Mouse (Mus musculus) hindbrain, embryonic 16.5 days (tissue): ENCODE measurements around the gene Cd59a. TPM values are rescaled to one million over a fixed set of nuclear protein-coding genes. Genes with fewer than 3 reads are reported as not detected.
"Not testable (repeated sequence)": the region's sequence is repeated elsewhere in the genome, so short reads cannot be mapped to it uniquely, and the experiment has no call there.

Experiments
- ATAC-seq: fragments of 200-750 bp; cut with Nextera tagmentation; 2 replicates; pipeline ENCODE4 v1.8.0; 2017; ENCODE audit warnings: moderate TSS enrichment, moderate library complexity
- H3K27ac ChIP-seq: fragments of 300-500 bp; sonication (generic); 2 replicates; pipeline ENCODE4 v1.5.1; 2014; ENCODE audit warnings: low read depth, mild to moderate bottlenecking, control low read depth, low read length, moderate library complexity
- H3K27me3 ChIP-seq: fragments of 300-500 bp; sonication (generic); replicated peaks from 2 replicates; pipeline ENCODE4 v1.6.1; 2014; ENCODE audit warnings: low read length; ENCODE audit not compliant: control insufficient read depth, insufficient read depth
- H3K36me3 ChIP-seq: fragments of 300-500 bp; sonication (generic); 2 replicates; pipeline ENCODE4 v1.6.1; 2014; ENCODE audit warnings: mild to moderate bottlenecking, low read length, moderate library complexity, mixed read lengths; ENCODE audit not compliant: control insufficient read depth, insufficient read depth
- H3K4me1 ChIP-seq: fragments of 300-500 bp; sonication (generic); 2 replicates; pipeline ENCODE4 v1.6.1; 2014; ENCODE audit warnings: low read depth, low read length; ENCODE audit not compliant: control insufficient read depth, insufficient read depth
- H3K4me2 ChIP-seq: fragments of 300-500 bp; sonication (generic); 2 replicates; pipeline ENCODE4 v1.6.1; 2014; ENCODE audit warnings: mild to moderate bottlenecking, low read length, control low read depth, moderate library complexity
- H3K4me3 ChIP-seq: fragments of 300-500 bp; sonication (generic); 2 replicates; pipeline ENCODE4 v1.5.1; 2014; ENCODE audit warnings: mild to moderate bottlenecking, low read length, control low read depth, moderate library complexity
- H3K9ac ChIP-seq: fragments of 300-500 bp; sonication (generic); 2 replicates; pipeline ENCODE4 v1.6.1; 2014; ENCODE audit warnings: low read depth, mild to moderate bottlenecking, control low read depth, low read length, moderate library complexity
- H3K9me3 ChIP-seq: fragments of 300-500 bp; sonication (generic); 2 replicates; pipeline ENCODE4 v1.6.1; 2014; ENCODE audit warnings: mild to moderate bottlenecking, low read length, moderate library complexity; ENCODE audit not compliant: control insufficient read depth
- WGBS: fragments of 180-500 bp; shearing (Covaris S2); extraction: QIAGEN DNeasy Blood & Tissue Kit; methylation state at CpG from one replicate; pipeline ENCODE4 v1.1.7; 2014; 5-methylcytosine and 5-hydroxymethylcytosine counted together
- polyA plus RNA-seq: library from polyadenylated mRNA; unstranded; fragments of >200 nt; fragmentation: Nextera tagmentation; extraction: Ambion mirVana; gene quantifications from 2 replicates; pipeline ENCODE4 v1.2.1, GENCODE M21; 2015

Gene Cd59a
- polyA plus RNA-seq, result 15.3 and 18.4 TPM in 2 replicates

DNA sequence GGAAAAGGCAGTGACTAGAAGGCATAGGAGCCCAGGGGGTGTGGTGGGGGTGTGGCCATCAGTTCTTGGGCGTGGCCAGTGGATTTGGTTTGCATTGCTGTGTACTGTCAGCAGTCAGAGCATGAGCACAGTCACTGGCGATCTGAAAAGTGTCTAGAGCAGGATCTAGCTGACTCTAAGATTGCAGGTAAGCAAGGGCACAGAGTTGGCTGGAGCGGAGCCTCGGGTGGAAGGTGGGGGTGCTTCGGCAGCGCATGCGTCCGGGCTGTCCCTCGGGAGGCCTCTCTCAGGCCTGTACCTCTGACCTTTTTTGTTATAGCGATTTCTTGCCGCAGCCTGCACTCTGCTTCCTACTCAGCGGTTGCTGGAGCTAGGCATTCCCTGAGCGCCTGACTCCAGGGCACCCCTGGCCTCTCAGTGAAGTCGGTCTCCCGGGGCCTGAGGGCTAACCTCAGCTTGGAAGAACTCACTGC is at the start of gene Cd59a:
Gene Cd59a, plus strand, starts transcription at position 61 of the 473 bp plus-strand sequence.
- H3K9me3 ChIP-seq, result no peaks in the 10 kb centered on the region
- H3K27me3 ChIP-seq, result no peaks in the 10 kb centered on the region
- H3K4me3 ChIP-seq, result peak within 1 kb of the TSS; percentile 49
- WGBS, result 4% methylated on average over 15 of the region's 15 CpGs
- peak within 1 kb of the TSS; percentile 63 for H3K9ac ChIP-seq
- peak; percentile 94 for ATAC-seq
- H3K27ac ChIP-seq, result peak within 1 kb of the TSS; percentile 73
- peak within 1 kb of the TSS; percentile 79 for H3K4me2 ChIP-seq
- H3K4me1 ChIP-seq, result peaks cover 6% of the 10 kb centered on the region
- no peaks in the 10 kb centered on the region for H3K36me3 ChIP-seq

DNA sequence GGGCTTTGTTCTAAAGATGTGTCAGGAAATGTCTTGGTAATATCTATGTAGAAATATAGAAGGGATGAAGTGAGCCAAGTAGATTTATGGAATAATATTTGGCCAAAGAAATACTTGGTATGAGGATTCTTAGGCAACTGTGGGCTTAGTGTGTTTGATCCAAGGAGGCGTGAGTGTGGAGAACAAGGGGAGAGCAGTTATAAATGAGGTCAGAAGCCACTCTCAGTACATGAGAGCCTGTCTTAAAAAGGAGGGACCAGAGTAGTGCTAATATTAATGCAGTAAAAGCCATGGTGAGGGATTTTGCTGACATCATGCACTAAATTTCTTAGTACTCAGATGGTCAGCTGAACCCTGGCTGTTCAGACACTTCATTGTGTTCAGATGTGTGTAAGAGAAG is 37.2 kb upstream of the Cd59a start:
- WGBS, result 77% methylated on average over 1 of the region's 1 CpGs
- Histone ChIP-seq H3K4me3 (no peak overlapping the region), H3K27me3 (no peaks in the 10 kb centered on the region), H3K9me3 (no peaks in the 10 kb centered on the region), H3K36me3 (peaks cover 23% of the 10 kb centered on the region), H3K4me1 (no peaks in the 10 kb centered on the region), H3K9ac (no peak overlapping the region), H3K4me2 (no peak overlapping the region), H3K27ac (no peak overlapping the region)
- ATAC-seq, result no peak

DNA sequence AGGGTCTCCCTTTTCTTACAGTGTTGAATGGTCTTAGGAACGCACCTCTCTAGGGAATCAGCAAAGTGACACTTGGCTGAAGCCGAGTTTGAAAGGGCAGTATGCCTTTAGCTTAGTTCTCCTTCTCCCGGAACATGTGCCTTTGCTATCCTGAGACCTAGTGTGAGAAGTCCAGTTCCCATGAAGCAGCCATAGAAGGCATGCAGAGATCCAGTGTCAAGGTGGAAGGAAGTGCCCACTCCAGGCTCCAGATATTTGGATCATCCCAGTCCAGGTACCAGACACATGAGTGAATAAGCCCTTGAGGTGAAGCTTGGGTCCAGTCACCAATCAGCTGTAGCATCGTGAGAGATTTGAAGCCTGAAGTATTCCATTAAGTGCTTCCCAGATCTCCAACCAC is 36.6 kb upstream of the Cd59a start:
- H3K4me2 ChIP-seq, result no peak overlapping the region
- peaks cover 23% of the 10 kb centered on the region for H3K36me3 ChIP-seq
- no peaks in the 10 kb centered on the region for H3K9me3 ChIP-seq
- no peaks in the 10 kb centered on the region for H3K27me3 ChIP-seq
- no peak overlapping the region for H3K9ac ChIP-seq
- WGBS, result 94% methylated on average over 4 of the region's 4 CpGs
- H3K4me1 ChIP-seq, result no peaks in the 10 kb centered on the region
- H3K27ac ChIP-seq, result no peak overlapping the region
- ATAC-seq, result no peak
- H3K4me3 ChIP-seq, result no peak overlapping the region

DNA sequence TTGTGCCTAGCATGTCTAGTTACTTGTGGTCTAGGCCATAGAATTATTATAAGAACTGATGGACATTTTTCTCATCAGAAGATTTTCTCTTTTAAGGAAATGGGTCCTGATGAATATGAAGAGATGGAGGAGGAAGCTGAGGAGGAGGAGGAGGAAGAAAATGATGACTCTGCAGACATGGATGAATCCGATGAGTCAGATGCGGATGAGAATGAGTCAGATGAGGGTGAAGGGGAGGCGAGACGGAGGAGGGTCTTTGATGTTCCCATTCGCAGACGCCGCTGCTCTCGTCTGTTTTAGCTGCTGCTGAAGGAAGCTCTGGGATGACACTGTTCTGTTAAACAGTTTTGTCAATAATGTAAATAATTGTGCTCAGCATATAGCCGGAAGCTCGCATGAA is 35.8 kb upstream of the Cd59a start:
- H3K27me3 ChIP-seq, result no peaks in the 10 kb centered on the region
- H3K36me3 ChIP-seq, result peaks cover 17% of the 10 kb centered on the region
- H3K9ac ChIP-seq, result no peak overlapping the region
- no peaks in the 10 kb centered on the region for H3K9me3 ChIP-seq
- H3K27ac ChIP-seq, result no peak overlapping the region
- no peak overlapping the region for H3K4me2 ChIP-seq
- no peak for ATAC-seq
- H3K4me3 ChIP-seq, result no peak overlapping the region
- 87% methylated on average over 10 of the region's 10 CpGs for WGBS
- no peaks in the 10 kb centered on the region for H3K4me1 ChIP-seq

DNA sequence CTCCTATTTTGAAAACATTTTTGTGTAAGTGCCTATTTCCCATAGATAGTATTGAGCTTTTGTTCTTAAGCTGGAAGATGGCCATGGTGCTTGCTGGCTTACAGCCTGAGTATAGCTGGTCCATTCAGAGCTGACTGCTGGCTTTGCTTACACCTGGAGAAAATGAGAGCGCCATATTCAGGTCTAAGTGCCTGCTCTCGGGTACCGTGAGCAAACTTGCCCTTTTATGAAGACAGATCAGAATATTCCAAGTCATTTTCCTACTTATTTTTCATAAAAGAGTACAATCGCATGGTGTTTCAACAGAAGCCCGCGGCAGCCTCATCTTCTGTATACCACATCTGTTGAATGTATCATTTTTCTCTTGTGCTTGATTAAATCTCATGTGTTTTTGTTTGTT is 34.6 kb upstream of the Cd59a start:
- Histone ChIP-seq H3K9ac (no peak overlapping the region), H3K4me1 (no peaks in the 10 kb centered on the region), H3K9me3 (no peaks in the 10 kb centered on the region), H3K27ac (no peak overlapping the region), H3K4me3 (no peak overlapping the region), H3K36me3 (peaks cover 11% of the 10 kb centered on the region), H3K27me3 (no peaks in the 10 kb centered on the region), H3K4me2 (no peak overlapping the region)
- no peak for ATAC-seq
- 97% methylated on average over 6 of the region's 6 CpGs for WGBS

DNA sequence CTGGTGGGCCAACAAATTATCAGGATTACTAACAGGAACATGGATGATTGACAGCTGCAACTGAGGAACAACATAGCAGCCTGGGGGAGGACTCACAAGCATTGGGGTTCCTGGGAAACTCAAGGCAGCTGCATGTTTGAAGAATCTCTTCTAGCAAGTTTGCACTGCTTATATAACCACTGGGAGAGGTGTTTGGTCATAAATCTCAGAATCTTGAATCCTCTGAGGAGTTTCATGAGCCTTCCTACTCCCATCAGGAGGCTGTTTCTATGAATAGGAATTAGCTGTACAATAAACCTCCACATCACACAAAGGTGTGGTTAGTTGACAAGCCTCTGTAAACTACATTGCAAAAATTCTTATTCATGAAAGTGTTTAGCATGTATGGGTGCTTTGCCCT is 32.9 kb upstream of the Cd59a start:
- no peaks in the 10 kb centered on the region for H3K27me3 ChIP-seq
- no peaks in the 10 kb centered on the region for H3K9me3 ChIP-seq
- no peak for ATAC-seq
- no peak overlapping the region for H3K9ac ChIP-seq
- no peak overlapping the region for H3K4me3 ChIP-seq
- no peak overlapping the region for H3K4me2 ChIP-seq
- no peaks in the 10 kb centered on the region for H3K4me1 ChIP-seq
- H3K36me3 ChIP-seq, result peaks cover 11% of the 10 kb centered on the region
- no peak overlapping the region for H3K27ac ChIP-seq

DNA sequence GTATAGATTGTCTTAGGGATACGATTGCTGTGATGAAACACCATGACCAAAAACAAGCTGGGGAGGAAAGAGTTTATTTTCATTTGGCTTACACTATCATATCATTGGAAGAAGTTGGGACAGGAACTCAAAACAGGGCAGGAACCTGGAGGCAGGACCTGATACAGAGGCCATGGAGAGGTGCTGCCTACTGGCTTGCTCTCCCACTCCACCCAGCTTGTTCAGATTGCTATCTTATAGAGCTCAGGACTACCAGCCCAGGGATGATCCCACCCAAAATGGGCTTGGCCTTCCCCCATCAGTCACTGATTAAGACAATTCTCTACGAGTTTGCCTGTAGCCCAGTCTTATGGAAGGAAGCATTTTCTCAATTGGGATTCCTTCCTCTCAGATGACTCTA is 31.4 kb upstream of the Cd59a start:
- H3K9me3 ChIP-seq, result no peaks in the 10 kb centered on the region
- H3K27ac ChIP-seq, result no peak overlapping the region
- no peaks in the 10 kb centered on the region for H3K27me3 ChIP-seq
- H3K36me3 ChIP-seq, result peaks cover 7% of the 10 kb centered on the region
- H3K4me3 ChIP-seq, result no peak overlapping the region
- H3K9ac ChIP-seq, result no peak overlapping the region
- 82% methylated on average over 2 of the region's 2 CpGs for WGBS
- no peak for ATAC-seq
- no peaks in the 10 kb centered on the region for H3K4me1 ChIP-seq
- no peak overlapping the region for H3K4me2 ChIP-seq

DNA sequence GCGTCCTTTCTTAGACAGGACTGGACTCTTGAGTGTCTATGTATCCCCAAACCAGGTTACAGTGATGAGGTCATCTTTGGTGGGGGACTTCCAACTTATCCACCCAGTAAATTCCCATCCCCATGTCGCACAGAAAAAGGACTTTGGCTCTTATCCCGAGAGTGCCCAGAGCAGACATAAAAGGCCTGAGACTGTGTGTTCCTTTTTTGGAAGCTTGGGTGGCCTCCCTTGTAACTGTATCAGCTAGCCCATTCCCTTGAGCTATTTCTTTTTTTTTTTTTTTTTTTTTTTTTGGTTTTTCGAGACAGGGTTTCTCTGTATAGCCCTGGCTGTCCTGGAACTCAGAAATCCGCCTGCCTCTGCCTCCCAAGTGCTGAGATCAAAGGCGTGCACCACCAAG is 30.1 kb upstream of the Cd59a start, which contains the start of gene Gm10912:
Gene Gm10912, plus strand, starts transcription at position 301 of the 400 bp plus-strand sequence.
- H3K36me3 ChIP-seq, H3K4me3 ChIP-seq, H3K27me3 ChIP-seq, H3K9me3 ChIP-seq, ATAC-seq, H3K4me1 ChIP-seq, H3K4me2 ChIP-seq, H3K27ac ChIP-seq, H3K9ac ChIP-seq: not testable (repeated sequence)
- 93% methylated on average over 5 of the region's 6 CpGs for WGBS

DNA sequence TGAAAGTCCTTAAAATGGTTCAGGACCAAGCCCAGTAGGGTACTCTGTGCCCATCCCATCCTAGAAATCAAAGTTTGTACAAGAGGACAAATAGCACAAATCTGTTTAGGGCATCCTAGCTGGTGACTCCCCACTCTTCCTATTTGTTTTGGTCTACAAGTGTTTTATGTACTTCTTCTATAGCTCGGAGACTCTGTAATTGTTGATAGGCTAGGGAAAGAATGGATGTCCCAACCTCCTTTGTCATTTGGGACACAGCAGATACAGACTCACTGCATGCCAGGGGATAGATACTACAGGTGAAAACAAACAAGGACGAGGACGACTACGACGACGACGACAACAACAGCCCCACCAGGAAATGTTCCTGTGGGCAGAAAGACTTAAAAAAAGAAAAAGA is 27.2 kb upstream of the Cd59a start, which contains the start of gene Gm10799:
Gene Gm10799, minus strand, starts transcription at position 101 of the 400 bp plus-strand sequence.
- not testable (repeated sequence) for H3K27ac ChIP-seq, H3K36me3 ChIP-seq, H3K4me2 ChIP-seq, H3K9me3 ChIP-seq, H3K27me3 ChIP-seq, H3K4me3 ChIP-seq, H3K4me1 ChIP-seq, H3K9ac ChIP-seq, ATAC-seq
- 85% methylated on average over 7 of the region's 7 CpGs for WGBS
